Mouse (Mus musculus): ENCODE measurements around the gene Cd47. TPM values are rescaled to one million over a fixed set of nuclear protein-coding genes. Genes with fewer than 3 reads are reported as not detected.

Gene Cd47
- total RNA-seq, 2 experiments from 2014 or later, result 22.4 to 26.8 TPM

DNA sequence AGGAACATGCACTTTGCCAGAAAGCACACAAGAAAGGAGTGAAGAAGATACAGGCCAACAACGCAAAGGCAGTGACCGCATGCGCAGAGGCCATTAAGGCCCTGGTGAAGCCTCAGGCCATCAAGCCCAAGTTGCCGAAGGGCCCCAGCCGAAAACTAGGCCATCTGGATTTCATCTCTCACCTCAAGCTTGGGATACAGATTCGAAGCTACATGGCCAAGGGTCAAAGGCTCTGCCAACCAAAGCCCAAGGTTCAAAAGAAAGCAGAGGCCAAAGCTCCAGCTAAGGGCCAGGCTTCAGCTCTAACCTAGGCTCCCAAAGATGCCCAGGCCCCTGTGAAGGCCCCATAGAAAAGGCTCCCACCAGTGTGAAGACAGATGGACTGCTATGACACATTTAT, 14.2 kb upstream of the Cd47 start:
- DNase-seq (ENCODE audit: low spot score), result no peak

GRCm38 (mm10) chr16:49787714-49788113, 12.6 kb upstream of the Cd47 start:
- no peak for DNase-seq (ENCODE audit: low spot score)

DNA sequence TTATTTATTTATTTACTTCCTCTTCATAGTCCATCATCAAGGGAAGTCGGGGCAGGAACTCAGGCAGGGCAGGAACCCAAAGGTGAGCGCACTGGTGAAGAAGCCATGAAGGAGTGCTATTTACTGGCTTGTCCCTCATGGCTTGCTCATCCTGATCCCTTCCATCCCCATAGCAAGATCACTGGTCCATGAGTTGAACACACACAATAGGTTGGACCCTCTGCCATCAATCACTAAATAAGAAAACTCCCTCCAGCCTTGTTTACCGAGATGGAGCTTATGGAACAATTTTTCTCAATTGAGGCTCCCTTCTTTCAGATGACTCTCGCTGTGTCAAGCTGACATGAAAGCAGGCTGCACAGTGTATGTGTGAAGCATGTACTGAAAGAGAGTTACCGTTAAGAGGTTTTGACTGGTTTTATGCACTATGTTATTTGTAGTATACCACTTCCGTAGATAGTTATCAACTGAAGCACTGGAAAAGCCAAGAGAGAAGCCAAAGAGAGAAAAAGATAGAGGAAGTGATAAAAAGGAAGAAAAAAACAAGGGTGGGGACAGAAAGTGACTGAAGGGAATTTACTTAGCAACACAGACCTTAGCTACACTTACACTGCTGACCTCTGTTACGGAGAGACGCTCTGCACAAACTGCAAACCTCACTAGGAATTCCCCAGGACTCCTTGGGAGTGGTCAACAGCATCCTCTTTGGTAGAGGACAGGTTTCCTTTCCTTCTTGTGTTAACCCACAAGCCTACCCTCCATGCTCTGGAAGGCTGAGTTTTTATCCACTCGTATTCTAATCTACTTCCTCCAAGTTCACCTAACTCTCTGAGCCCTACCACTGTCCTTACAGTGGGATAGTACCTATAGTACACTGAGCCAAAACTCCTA, 9.5 kb upstream of the Cd47 start:
- DNase-seq (ENCODE audit: low spot score), result no peak

DNA sequence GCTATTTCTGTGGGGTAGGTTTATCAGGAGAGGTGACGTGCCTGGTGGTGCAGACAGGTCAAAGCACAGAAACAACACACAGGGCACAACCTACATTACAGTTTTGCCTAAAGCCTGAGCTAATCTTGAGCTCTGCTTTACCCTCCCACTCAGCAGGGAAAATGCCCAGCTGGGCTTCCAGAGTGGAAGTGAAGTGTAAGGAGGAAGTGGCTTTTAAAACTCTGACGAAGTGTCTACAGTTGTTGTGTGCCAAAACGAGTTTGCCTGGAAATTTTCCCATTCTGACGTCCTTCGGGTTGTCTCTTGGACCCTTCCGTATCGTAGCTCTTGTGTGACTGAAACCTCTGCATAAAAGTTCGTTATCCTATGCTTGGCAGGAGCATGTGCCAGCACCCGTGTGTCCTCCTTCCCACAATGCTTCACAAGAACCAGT, 7.9 kb upstream of the Cd47 start:
- peak; percentile 5 for DNase-seq (ENCODE audit: low spot score)

- DNase-seq (ENCODE audit: low spot score), result no peak
Measured at GRCm38 (mm10) chr16:49793596-49793995, 6.7 kb upstream of the Cd47 start.

GRCm38 (mm10) chr16:49796271-49796670, 4.1 kb upstream of the Cd47 start:
- no peak for DNase-seq (ENCODE audit: low spot score)

GRCm38 (mm10) chr16:49796954-49797353, 3.4 kb upstream of the Cd47 start:
- DNase-seq (ENCODE audit: low spot score), result no peak

GRCm38 (mm10) chr16:49798790-49799189, 1.5 kb upstream of the Cd47 start:
- DNase-seq (ENCODE audit: low spot score), result no peak

DNA sequence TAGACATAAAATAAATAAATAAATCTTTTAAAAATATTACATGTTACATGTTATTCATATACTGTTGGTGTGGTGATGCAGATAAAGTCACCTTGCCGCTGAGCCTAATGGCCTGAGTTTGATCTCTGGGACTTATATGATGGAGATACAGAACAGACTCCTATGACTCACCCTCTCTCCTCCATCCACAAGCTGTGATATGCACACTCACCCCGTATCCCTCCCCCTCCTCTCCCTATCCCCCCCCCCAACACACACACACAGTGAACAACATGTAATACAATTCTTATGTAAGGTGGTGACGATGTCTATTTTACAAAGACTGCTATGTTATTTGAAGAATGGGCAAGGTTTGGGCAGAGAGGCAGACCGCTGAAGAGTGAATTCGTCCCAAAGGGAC, 663 bp downstream of the Cd47 start:
- DNase-seq (ENCODE audit: low spot score), result no peak

- no peak for DNase-seq (ENCODE audit: low spot score)
Measured at GRCm38 (mm10) chr16:49801399-49801798, 1.1 kb downstream of the Cd47 start.

DNA sequence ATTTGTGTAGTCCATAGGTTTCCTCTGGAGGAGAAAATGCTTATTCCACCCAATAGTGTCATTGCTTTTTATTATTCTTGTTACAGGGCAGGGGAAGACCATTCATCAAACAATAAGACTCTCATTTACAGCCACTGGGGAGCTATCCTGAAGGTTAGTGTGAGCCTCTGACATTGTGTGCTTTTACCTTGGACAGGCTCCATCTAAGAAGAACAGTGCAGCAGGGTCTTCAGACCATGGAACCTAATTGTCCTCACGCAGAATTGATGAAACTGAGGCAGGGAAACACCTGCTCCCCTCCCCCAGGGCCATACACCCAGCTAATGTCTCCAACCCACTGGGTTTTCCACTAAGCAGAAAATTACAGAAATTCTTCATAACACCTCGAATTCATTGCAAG, 2.7 kb downstream of the Cd47 start:
- no peak for DNase-seq (ENCODE audit: low spot score)

DNA sequence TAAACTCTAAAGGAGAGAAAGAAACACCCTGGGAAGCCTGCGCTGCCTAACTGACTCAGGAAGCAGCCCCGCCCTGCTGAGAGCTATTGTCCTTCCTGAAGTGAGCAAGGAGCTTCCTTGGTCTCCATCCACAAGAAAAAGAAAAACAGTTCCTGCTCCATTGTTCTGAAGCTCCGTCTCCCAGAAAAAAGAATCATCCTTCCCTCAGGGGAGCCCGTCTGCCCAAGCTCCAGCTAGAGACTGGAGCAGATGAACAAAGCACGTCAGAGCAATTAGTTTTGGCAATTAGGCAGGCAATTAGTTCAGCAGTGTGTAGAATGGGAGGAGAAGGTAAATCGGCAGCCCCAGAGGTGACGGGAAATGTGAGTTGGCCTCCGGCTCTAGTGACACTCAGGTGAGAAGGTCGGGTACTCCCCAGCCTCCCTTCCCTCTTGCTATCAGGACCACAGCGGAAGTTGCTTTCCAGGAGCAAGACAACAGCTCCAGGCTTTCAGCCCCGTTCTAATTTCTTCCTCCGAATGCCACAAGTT, 3.7 kb downstream of the Cd47 start:
- no peak for DNase-seq (ENCODE audit: low spot score)

DNA sequence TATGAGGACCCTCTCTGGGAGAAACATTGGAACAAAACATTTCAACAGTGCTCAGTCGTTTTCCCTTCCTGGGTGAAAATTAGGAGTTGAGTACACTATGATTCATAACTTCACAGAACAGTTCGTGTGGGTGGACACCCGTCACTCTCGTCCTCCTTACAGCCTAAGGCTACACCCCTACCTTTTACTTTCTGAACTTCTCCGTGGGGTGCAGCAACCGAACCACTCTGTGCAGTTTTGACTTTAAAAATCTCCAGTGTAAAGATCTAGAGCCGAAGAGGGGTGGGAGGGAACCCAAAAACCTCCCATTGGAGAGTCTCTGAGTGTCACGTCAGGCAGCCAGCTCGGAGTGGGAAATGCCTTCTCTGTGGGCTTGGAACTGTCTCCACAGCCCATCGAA, 6.6 kb downstream of the Cd47 start:
- DNase-seq (ENCODE audit: low spot score), result no peak

- no peak for DNase-seq (ENCODE audit: low spot score)
Measured at GRCm38 (mm10) chr16:49807419-49807841, 7.1 kb downstream of the Cd47 start.

GRCm38 (mm10) chr16:49807862-49808430, 7.6 kb downstream of the Cd47 start:
- no peak for DNase-seq (ENCODE audit: low spot score)

DNA sequence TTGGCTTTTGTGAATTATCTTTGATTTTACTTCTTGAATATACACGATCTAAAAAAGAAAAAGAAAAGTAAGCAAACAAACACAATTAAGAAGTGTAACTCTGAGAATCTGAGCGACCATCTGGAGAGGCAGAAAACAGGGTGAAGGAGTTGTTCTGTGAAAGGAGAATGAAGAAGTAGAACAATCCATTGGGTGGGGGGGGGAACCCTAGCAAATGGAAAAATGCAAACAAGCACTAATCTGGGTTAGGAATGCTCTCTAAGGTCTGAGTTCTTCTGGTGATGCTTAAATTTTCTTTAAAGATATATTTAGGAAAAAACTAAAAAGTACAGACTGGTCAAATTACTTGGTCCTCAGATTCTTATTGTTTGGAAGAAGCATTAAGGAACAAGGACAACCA, 11.6 kb downstream of the Cd47 start:
- no peak for DNase-seq (ENCODE audit: low spot score)

GRCm38 (mm10) chr16:49812821-49813616, 12.7 kb downstream of the Cd47 start:
- no peak for DNase-seq (ENCODE audit: low spot score)

DNA sequence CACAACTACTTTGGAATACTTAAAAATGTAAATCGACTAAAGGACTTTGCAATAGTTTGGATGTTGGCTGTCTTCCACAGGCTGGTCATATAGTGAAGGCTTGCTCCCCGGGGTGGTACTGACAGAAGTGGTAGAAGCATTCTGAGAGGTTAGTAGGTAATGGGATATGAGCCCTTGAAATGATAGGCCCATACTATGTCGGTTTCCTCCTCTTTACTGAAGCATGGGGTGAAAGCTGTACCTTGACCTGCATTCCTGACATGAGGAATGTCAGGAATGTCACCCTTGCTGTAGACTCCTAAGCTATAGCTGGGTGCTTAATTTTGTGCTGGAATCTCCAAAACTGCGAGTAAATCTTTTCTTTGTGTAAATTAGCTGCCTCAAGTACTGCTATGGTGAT, 14.1 kb downstream of the Cd47 start:
- no peak for DNase-seq (ENCODE audit: low spot score)

GRCm38 (mm10) chr16:49816889-49817288, 16.6 kb downstream of the Cd47 start:
- no peak for DNase-seq (ENCODE audit: low spot score)

- DNase-seq (ENCODE audit: low spot score), result no peak
Measured at GRCm38 (mm10) chr16:49818146-49818545, 17.8 kb downstream of the Cd47 start.

DNA sequence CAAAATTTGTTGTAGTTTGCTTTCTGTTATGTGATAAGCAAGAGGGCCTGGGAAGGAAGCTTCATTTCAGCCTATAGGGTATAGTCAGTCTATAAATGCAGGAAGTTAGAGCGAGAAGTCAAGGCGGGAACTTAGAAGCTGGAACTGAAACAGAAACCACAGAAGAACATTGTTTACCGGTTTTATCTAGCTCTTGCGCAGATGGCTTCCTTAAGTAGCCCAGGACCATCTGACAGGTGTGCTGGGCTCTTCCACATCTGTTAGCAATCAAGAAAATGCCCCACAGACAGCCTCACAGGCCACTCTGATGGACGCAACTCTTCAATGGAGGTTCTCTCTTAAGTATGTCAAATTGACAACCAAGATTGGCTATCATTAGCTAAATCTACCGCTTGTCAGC, 18.3 kb downstream of the Cd47 start:
- no peak for DNase-seq (ENCODE audit: low spot score)

- no peak for DNase-seq (ENCODE audit: low spot score)
Measured at GRCm38 (mm10) chr16:49819494-49819893, 19.2 kb downstream of the Cd47 start.

Data from gastrocnemius, adult 18-20 months (tissue).